Mouse (Mus musculus) forebrain, embryonic 16.5 days (tissue): ENCODE measurements at regions not wholly inside any gene's neighbourhood (a gene's known extent, or its start where the extent isn't known, plus 50 kb on each side); places are given as distances from the start of the nearest gene placed in this dataset.
A peak's percentile ranks its signal among the peaks of the same experiment; 100 is the strongest.

ENCODE experiments used
- ATAC-seq: fragments of 200-750 bp; cut with Nextera tagmentation; 2 replicates; pipeline ENCODE4 v1.8.0; 2017; ENCODE audit warnings: mild to moderate bottlenecking, moderate library complexity
- H3K27ac ChIP-seq: fragments of 300-500 bp; sonication (generic); 2 replicates; pipeline ENCODE4 v1.5.1; 2014; ENCODE audit warnings: low read length, control low read depth
- H3K27me3 ChIP-seq: fragments of 300-500 bp; sonication (generic); replicated peaks from 2 replicates; pipeline ENCODE4 v1.6.1; 2014; ENCODE audit warnings: low read length; ENCODE audit not compliant: control insufficient read depth, insufficient read depth
- H3K36me3 ChIP-seq: fragments of 300-500 bp; sonication (generic); 2 replicates; pipeline ENCODE4 v1.6.1; 2014; ENCODE audit not compliant: control insufficient read depth, insufficient read depth
- H3K4me1 ChIP-seq: fragments of 300-500 bp; sonication (generic); replicated peaks from 2 replicates; pipeline ENCODE4 v1.6.1; 2014; ENCODE audit warnings: low read length; ENCODE audit not compliant: control insufficient read depth, insufficient read depth
- H3K4me2 ChIP-seq: fragments of 300-500 bp; sonication (generic); 2 replicates; pipeline ENCODE4 v1.6.1; 2014; ENCODE audit warnings: mild to moderate bottlenecking, low read length, control low read depth
- H3K4me3 ChIP-seq: fragments of 300-500 bp; sonication (generic); replicated peaks from 2 replicates; pipeline ENCODE4 v1.5.1; 2014; ENCODE audit warnings: mild to moderate bottlenecking, low read length, control low read depth
- H3K9ac ChIP-seq: fragments of 300-500 bp; sonication (generic); replicated peaks from 2 replicates; pipeline ENCODE4 v1.6.1; 2014; ENCODE audit warnings: low read depth, low read length, control low read depth
- H3K9me3 ChIP-seq: fragments of 300-500 bp; sonication (generic); 2 replicates; pipeline ENCODE4 v1.6.1; 2016; ENCODE audit warnings: low read length; ENCODE audit not compliant: control insufficient read depth
- WGBS: fragments of 180-500 bp; shearing (Covaris S2); extraction: QIAGEN DNeasy Blood & Tissue Kit; methylation state at CpG from one replicate; pipeline ENCODE4 v1.1.7; 2014; 5-methylcytosine and 5-hydroxymethylcytosine counted together

DNA sequence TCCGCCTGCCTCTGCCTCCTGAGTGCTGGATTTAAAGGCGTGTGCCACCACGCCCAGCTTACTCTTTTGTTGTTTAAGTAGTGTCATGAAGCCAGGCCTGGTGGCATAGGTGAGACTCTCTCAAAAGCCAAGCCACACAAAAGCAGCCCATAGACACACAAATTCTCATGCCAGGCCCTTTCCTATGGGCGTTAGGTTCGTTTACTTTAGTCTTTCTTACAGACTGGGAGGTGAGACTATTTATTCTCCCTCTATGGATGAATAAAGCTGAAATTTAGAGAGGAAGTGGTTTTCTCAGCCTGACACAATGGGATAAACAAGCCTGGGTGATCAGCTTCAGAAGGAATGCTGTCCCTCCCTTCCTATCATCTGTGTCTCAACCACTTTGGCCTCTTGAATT lies 243.0 kb downstream of the Gm45692 start:
- Histone ChIP-seq H3K4me2 (no peak overlapping the region), H3K36me3 (no peaks in the 10 kb centered on the region), H3K27ac (no peak overlapping the region), H3K4me1 (no peaks in the 10 kb centered on the region), H3K27me3 (no peaks in the 10 kb centered on the region), H3K9ac (no peak overlapping the region), H3K4me3 (no peak overlapping the region), H3K9me3 (no peaks in the 10 kb centered on the region)
- 84% methylated on average over 5 of the region's 5 CpGs for WGBS
- no peak for ATAC-seq

DNA sequence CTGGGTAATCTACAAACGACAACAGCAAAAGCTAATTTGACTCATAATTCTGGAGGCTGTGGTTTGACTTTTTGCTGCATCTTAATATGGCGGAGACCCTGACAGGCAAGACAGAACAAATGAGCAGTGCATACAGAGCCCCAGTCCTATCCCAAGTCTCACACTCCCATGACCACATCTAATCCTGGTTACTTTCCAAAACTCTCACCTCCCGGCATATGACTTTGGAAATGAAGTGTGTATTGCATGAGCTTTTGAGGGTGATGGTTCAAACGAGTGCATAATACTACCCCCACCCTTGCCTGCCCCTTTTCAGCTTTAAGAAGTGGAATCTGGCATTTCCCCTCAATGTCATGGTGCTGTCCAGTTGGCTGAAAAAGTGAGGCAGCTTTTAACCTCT lies 244.3 kb downstream of the Gm45692 start:
- WGBS, result 58% methylated on average over 4 of the region's 4 CpGs
- no peaks in the 10 kb centered on the region for H3K36me3 ChIP-seq
- H3K27ac ChIP-seq, result no peak overlapping the region
- H3K4me1 ChIP-seq, result no peaks in the 10 kb centered on the region
- no peaks in the 10 kb centered on the region for H3K9me3 ChIP-seq
- no peaks in the 10 kb centered on the region for H3K27me3 ChIP-seq
- ATAC-seq, result no peak
- no peak overlapping the region for H3K4me2 ChIP-seq
- H3K9ac ChIP-seq, result no peak overlapping the region
- H3K4me3 ChIP-seq, result no peak overlapping the region

DNA sequence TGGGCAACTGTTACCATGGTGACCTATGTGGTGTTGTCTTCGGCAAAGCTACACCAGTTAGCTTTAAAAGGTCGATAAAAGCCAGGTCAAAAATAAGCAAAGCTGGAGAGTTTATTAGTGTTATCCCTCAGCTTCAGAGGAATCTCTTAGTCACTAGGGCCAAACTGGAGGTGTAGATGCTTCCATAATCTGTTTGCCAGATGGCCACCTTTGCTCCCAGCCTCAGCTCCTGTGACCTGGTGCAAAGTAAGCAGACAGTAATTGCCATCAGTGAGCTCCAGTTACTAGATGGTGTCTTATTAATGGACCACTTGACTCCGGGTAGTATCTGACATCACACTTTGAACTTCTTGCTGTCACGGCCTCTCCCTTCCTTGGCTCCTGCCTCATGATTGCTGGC lies 245.3 kb downstream of the Gm45692 start:
- Histone ChIP-seq H3K9ac (no peak overlapping the region), H3K4me1 (no peaks in the 10 kb centered on the region), H3K9me3 (no peaks in the 10 kb centered on the region), H3K36me3 (no peaks in the 10 kb centered on the region), H3K4me2 (no peak overlapping the region), H3K27me3 (no peaks in the 10 kb centered on the region), H3K4me3 (no peak overlapping the region), H3K27ac (no peak overlapping the region)
- ATAC-seq, result no peak
- 80% methylated on average over 4 of the region's 4 CpGs for WGBS

DNA sequence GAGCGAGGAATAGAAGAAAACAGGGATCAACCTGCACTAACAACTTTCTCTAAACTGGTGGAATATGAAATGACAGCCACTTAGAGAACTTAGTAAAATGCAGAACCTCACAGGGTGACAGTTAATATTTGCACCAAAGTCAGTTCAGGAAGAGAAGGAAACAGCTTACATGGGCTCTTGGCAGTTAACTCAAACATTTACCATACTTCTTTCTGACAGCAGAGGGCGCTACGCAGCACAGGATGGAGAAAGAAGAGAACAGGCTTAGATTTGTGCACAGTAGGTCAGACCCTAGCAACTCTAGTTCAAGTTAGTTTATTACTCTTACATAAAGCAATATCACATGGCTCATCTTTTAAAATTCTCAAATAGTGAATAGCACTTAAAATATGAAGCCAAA lies 261.3 kb downstream of the Gm45692 start:
- H3K4me1 ChIP-seq, result peaks cover 6% of the 10 kb centered on the region
- no peaks in the 10 kb centered on the region for H3K27me3 ChIP-seq
- no peak for ATAC-seq
- no peak overlapping the region for H3K4me3 ChIP-seq
- WGBS, result 32% methylated on average over 3 of the region's 3 CpGs
- H3K36me3 ChIP-seq, result no peaks in the 10 kb centered on the region
- no peaks in the 10 kb centered on the region for H3K9me3 ChIP-seq
- H3K9ac ChIP-seq, result no peak overlapping the region
- H3K27ac ChIP-seq, result no peak overlapping the region
- H3K4me2 ChIP-seq, result no peak overlapping the region

DNA sequence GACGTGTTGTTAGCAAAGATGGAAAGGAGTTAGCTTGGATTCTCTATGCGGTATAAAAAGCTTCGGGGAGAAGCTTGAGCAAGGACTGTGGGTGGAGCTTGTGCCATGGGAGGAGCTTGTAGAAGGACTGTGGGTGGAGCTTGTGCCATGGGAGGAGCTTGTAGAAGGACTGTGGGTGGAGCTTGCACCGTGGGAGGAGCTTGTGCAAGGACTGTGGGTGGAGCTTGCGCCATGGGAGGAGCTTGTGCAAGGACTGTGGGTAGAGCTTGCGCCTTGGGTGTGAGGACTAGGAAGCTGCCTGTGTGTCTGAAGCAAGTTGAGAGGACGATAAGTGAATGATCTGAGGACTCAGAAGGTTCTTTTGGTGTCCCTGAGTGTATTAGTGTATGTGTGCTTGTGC lies 263.1 kb downstream of the Gm45692 start:
- no peaks in the 10 kb centered on the region for H3K36me3 ChIP-seq
- no peak overlapping the region for H3K4me2 ChIP-seq
- H3K9ac ChIP-seq, result no peak overlapping the region
- ATAC-seq, result no peak
- H3K9me3 ChIP-seq, result no peaks in the 10 kb centered on the region
- no peak overlapping the region for H3K4me3 ChIP-seq
- 88% methylated on average over 7 of the region's 7 CpGs for WGBS
- H3K4me1 ChIP-seq, result peaks cover 6% of the 10 kb centered on the region
- no peaks in the 10 kb centered on the region for H3K27me3 ChIP-seq
- no peak overlapping the region for H3K27ac ChIP-seq

DNA sequence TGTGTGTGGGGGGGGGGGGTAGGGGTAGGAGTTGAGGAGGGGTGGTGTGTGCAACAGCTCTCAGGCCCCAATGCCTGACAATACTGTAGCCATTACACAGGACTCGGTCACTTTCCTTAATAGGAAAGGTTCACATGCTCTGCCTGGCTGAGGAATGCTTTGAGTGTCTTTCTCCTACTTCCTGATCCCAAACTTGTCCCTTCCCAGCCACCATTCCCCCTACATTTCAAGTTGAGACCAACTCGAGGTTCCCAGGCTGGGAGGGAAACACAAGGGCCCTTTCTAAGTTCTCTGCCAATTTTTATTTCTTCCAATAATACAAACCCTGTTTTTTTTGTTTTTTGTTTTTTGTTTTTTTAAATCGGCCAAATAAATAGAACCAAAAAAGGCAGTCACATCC lies 264.6 kb downstream of the Gm45692 start:
- 57% methylated on average over 3 of the region's 3 CpGs for WGBS

DNA sequence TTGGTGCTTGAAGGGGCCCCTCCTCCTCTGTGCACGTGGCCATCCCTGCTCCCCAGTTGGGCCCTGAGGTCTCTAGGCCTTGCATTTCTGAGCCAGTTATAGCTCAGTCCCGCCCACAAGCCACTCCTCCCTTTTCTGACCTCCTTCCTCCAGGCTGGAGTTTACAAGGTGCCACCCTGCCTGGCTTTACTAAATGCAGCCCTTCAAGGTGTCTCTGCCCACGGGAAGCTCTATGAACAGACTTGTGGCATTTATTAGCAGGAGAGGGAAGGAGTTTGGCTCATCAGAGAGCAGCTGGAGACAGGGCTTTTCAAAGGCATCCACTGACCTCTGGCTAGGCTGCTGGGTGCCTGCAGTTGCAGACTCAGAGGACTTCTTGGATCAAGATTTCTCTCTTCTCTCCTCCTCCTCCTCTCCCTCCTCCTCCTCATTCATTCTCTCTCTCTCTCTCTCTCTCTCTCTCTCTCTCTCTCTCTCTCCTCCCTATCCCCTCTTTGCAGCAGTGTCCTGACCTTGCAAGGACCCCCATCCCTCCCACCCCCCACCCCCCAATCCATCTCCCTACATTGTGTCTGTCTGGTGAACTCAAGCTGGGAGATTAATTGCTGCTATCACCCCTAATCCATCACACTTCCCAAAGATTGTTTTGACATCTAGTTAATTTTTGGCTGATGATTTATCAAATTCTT lies 265.1 kb downstream of the Gm45692 start:
- Histone ChIP-seq H3K4me3 (no peak overlapping the region), H3K9me3 (no peaks in the 10 kb centered on the region), H3K4me2 (no peak overlapping the region), H3K4me1 (peaks cover 6% of the 10 kb centered on the region), H3K9ac (no peak overlapping the region), H3K27me3 (no peaks in the 10 kb centered on the region), H3K27ac (no peak overlapping the region), H3K36me3 (no peaks in the 10 kb centered on the region)
- ATAC-seq, result 0 out of 2 replicates have a peak, but pooled peaks have one; percentile 33
- WGBS, result 8% methylated on average over 3 of the region's 3 CpGs

More for the DNA sequence above, 264.6 kb downstream of the Gm45692 start:
- Histone ChIP-seq H3K4me2 (no peak overlapping the region), H3K27me3 (no peaks in the 10 kb centered on the region), H3K27ac (no peak overlapping the region), H3K9me3 (no peaks in the 10 kb centered on the region), H3K4me3 (no peak overlapping the region), H3K36me3 (no peaks in the 10 kb centered on the region), H3K9ac (no peak overlapping the region), H3K4me1 (peaks cover 6% of the 10 kb centered on the region)
- ATAC-seq, result no peak

DNA sequence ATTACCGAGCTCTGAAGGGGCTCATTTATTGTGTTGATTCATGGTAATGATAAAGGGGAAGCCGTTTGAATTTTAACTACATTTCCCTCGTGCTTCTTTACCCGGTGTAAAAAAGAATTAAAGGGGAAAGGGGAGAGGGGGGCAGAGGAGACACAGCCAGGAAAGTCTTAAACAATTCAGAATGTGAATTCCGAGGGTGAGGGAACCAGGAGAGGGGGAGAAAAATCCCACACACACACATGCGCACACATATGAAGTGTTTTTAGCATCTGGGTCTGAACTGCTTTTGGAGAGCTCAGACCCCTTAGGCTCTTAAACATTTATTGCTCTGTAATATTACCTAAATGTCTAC lies 265.6 kb downstream of the Gm45692 start:
- peaks cover 6% of the 10 kb centered on the region for H3K4me1 ChIP-seq
- H3K27ac ChIP-seq, result no peak overlapping the region
- H3K9me3 ChIP-seq, result no peaks in the 10 kb centered on the region
- WGBS, result 9% methylated on average over 6 of the region's 6 CpGs
- H3K4me2 ChIP-seq, result no peak overlapping the region
- H3K36me3 ChIP-seq, result no peaks in the 10 kb centered on the region
- H3K4me3 ChIP-seq, result no peak overlapping the region
- no peak overlapping the region for H3K9ac ChIP-seq
- no peak for ATAC-seq
- no peaks in the 10 kb centered on the region for H3K27me3 ChIP-seq

DNA sequence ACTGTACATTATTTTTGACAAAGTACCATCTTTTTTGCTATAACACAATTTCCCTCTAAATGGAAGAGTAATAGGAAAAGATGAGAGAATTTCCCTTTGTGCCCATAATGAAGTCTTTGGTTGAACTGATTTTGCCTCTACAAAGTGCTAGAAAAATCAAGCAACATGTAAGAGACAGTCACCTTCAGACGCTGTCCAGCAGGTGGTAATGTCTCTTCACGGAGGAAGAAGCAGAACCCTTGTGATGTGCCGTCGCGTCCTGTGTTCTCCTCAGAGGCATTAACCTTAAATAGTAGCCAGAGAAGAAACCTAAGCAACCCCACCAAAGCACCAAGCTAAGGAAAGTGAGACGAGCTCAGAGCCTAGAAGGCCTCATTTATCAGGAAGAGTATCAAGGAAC lies 275.7 kb downstream of the Gm45692 start:
- no peak for ATAC-seq
- Histone ChIP-seq H3K4me2 (no peak overlapping the region), H3K4me3 (no peak overlapping the region), H3K36me3 (no peaks in the 10 kb centered on the region), H3K9me3 (no peaks in the 10 kb centered on the region), H3K4me1 (no peaks in the 10 kb centered on the region), H3K27me3 (no peaks in the 10 kb centered on the region), H3K27ac (no peak overlapping the region), H3K9ac (no peak overlapping the region)
- WGBS, result 83% methylated on average over 6 of the region's 6 CpGs

DNA sequence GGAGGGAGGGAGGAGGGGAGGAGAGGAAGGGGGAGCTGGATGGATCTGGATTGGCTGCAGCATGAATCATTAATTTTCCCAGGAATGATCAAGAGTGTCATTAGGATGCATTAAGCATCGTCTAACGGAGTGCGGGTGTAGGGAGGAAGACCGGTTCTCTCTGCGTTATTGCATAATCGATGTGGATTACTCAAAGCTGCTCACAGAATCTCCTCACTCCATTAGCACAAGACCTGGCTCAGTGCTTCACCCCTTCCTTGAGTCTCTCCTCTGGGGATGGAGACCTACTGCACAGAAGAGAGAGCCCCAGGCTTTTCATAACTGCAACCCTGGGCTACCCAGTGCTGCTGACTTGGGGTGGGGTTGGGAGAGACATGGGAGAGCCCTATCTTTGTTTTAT lies 300.7 kb downstream of the Gm45692 start:
- peak; percentile 33; the same call in 1 of the 2 replicates for ATAC-seq
- WGBS, result 47% methylated on average over 6 of the region's 6 CpGs

More for the DNA sequence above, 300.7 kb downstream of the Gm45692 start:
- H3K9ac ChIP-seq, result no peak overlapping the region
- no peaks in the 10 kb centered on the region for H3K27me3 ChIP-seq
- H3K4me1 ChIP-seq, result no peaks in the 10 kb centered on the region
- no peaks in the 10 kb centered on the region for H3K9me3 ChIP-seq
- H3K27ac ChIP-seq, result no peak overlapping the region
- H3K4me3 ChIP-seq, result no peak overlapping the region
- H3K36me3 ChIP-seq, result no peaks in the 10 kb centered on the region
- no peak overlapping the region for H3K4me2 ChIP-seq
